Mouse (Mus musculus) forebrain, embryonic 12.5 days (tissue): Measurements from ENCODE around the gene Strn. TPM values are rescaled to one million over a fixed set of nuclear protein-coding genes. Genes with fewer than 3 reads are reported as not detected.

ENCODE experiments used
- ATAC-seq: fragments of 200-750 bp; cut with Nextera tagmentation; 2 replicates; pipeline ENCODE4 v1.8.0; 2017; ENCODE audit warnings: moderate TSS enrichment; ENCODE audit not compliant: low FRiP score
- H3K27ac ChIP-seq: fragments of 300-500 bp; sonication (generic); 2 replicates; pipeline ENCODE4 v1.5.1; 2016; ENCODE audit warnings: mild to moderate bottlenecking
- H3K27me3 ChIP-seq: fragments of 300-500 bp; sonication (generic); 2 replicates; pipeline ENCODE4 v1.6.1; 2016; ENCODE audit warnings: mild to moderate bottlenecking
- H3K36me3 ChIP-seq: fragments of 300-500 bp; sonication (generic); replicated peaks from 2 replicates; pipeline ENCODE4 v1.6.1; 2016; ENCODE audit warnings: mild to moderate bottlenecking
- H3K4me1 ChIP-seq: fragments of 300-500 bp; sonication (generic); 2 replicates; pipeline ENCODE4 v1.6.1; 2016
- H3K4me2 ChIP-seq: fragments of 300-500 bp; sonication (generic); 2 replicates; pipeline ENCODE4 v1.6.1; 2016; ENCODE audit warnings: mild to moderate bottlenecking, moderate library complexity
- H3K4me3 ChIP-seq: fragments of 300-500 bp; sonication (generic); replicated peaks from 2 replicates; pipeline ENCODE4 v1.5.1; 2016; ENCODE audit warnings: mild to moderate bottlenecking
- H3K9ac ChIP-seq: fragments of 300-500 bp; sonication (generic); 2 replicates; pipeline ENCODE4 v1.6.1; 2016; ENCODE audit warnings: mild to moderate bottlenecking
- H3K9me3 ChIP-seq: fragments of 300-500 bp; sonication (generic); 2 replicates; pipeline ENCODE4 v1.6.1; 2016
- WGBS: fragments of 180-500 bp; shearing (Covaris S2); methylation state at CpG from one replicate; pipeline ENCODE4 v1.1.7; 2016; 5-methylcytosine and 5-hydroxymethylcytosine counted together
- polyA plus RNA-seq: library from polyadenylated mRNA; unstranded; fragments of >200 nt; fragmentation: Nextera tagmentation; extraction: Ambion mirVana; gene quantifications from 2 replicates; pipeline ENCODE4 v1.2.1, GENCODE M21; 2016

Strn gene
- polyA plus RNA-seq, 1 experiment from 2014 or later: 7.5 TPM

- no peak overlapping the region for H3K4me3 ChIP-seq
- H3K27me3 ChIP-seq: no peaks in the 10 kb centered on the region
- H3K4me1 ChIP-seq: peaks cover 16% of the 10 kb centered on the region
- WGBS: 32% methylated on average over 2 of the region's 2 CpGs
- no peak overlapping the region for H3K27ac ChIP-seq
- H3K9ac ChIP-seq: no peak overlapping the region
- H3K36me3 ChIP-seq: no peaks in the 10 kb centered on the region
- no peak overlapping the region for H3K4me2 ChIP-seq
- H3K9me3 ChIP-seq: no peaks in the 10 kb centered on the region
- ATAC-seq: no peak
Observed at GRCm38 (mm10) chr17:78737771-78738170, 775 bp upstream of the Strn start.

DNA sequence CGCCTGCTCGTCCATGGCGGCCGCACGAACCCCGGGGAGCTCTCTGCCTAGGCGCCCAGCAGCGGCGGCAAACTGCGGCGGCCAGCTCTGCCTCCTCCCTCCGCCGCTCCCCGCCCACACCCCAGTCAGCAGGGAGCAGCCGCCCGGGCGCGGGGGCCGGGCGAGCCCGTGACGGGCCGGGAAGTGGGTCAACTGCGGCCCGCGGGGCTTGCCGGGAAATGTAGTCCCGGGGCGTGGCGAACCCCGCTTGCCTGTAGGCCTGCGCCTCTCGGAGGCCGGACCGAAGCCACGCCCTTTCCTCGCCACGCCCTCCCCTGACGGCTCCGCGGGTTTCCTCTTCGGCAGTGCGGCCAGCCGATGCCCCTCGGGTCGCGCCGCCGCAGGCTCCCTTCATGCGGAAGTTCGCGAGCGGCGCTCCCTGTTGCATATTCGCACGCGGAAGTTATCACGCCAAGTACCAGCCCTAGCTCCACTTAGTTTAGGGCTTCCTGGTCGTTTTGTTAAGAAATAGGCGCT is 465 bp downstream of the Strn start:
- WGBS: 1% methylated on average over 56 of the region's 60 CpGs
- peak overlapping the region; percentile 75 for H3K4me2 ChIP-seq
- H3K9me3 ChIP-seq: no peaks in the 10 kb centered on the region
- peak overlapping the region; percentile 90 for H3K9ac ChIP-seq
- H3K4me3 ChIP-seq: peak overlapping the region; percentile 90
- no peaks in the 10 kb centered on the region for H3K36me3 ChIP-seq
- H3K4me1 ChIP-seq: peaks cover 20% of the 10 kb centered on the region
- ATAC-seq: peak; percentile 100
- no peaks in the 10 kb centered on the region for H3K27me3 ChIP-seq
- H3K27ac ChIP-seq: peak overlapping the region; percentile 83

GRCm38 (mm10) chr17:78735731-78736472 is 1.1 kb downstream of the Strn start:
- H3K27ac ChIP-seq: peak overlapping the region; percentile 83
- H3K9ac ChIP-seq: peak overlapping the region; percentile 90
- peaks cover 20% of the 10 kb centered on the region for H3K4me1 ChIP-seq
- peak overlapping the region; percentile 75 for H3K4me2 ChIP-seq
- no peaks in the 10 kb centered on the region for H3K27me3 ChIP-seq
- WGBS: 2% methylated on average over 13 of the region's 39 CpGs
- no peaks in the 10 kb centered on the region for H3K9me3 ChIP-seq
- peak overlapping the region; percentile 90 for H3K4me3 ChIP-seq
- peak; percentile 84 for ATAC-seq
- H3K36me3 ChIP-seq: no peaks in the 10 kb centered on the region

DNA sequence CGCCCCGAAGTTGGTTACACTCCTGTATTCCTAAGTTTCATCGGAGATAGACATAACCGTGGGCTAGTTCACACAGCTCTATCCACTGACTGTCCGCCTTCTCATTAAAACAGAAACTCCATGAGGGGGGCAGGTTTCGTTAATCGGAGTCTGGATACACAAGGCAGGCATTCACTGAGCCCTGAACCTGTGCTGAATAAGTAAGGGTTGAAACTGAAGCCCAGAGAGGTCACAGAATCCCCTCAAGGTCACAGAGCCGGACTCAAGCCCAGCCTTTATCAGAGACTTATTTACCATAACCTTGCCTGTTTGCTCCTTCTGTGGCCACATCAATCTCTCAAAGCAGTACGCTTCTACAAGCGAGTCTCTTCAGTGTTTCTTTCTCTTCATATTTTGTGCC is 2.2 kb downstream of the Strn start:
- Histone ChIP-seq H3K9me3 (no peaks in the 10 kb centered on the region), H3K4me3 (no peak overlapping the region; the same call in 1 of the 2 replicates)

DNA sequence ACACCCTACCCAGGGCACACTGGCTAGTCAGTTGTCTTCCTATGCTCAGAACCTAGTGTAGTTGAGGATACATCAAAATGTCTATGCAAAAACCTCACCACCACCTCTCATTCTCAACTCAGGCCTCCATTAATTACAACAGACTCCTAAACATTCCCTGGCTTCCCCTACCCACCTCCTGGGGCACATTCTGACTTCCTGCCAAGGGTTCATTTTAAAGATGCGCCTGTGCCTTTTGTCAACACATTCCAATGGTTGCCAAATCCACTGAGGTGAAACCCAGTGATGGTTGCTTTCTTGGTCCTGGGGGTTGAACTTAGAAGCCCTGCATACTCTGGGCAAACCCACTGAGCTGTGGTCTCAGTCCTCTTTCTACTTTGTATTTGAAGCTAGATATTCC is 4.9 kb downstream of the Strn start:
- H3K9ac ChIP-seq: no peak overlapping the region
- no peaks in the 10 kb centered on the region for H3K36me3 ChIP-seq
- H3K27me3 ChIP-seq: no peaks in the 10 kb centered on the region
- no peak overlapping the region for H3K4me2 ChIP-seq
- H3K4me1 ChIP-seq: peaks cover 17% of the 10 kb centered on the region
- no peaks in the 10 kb centered on the region for H3K9me3 ChIP-seq
- H3K4me3 ChIP-seq: no peak overlapping the region
- 72% methylated on average over 1 of the region's 1 CpGs for WGBS
- no peak for ATAC-seq
- no peak overlapping the region for H3K27ac ChIP-seq

More for the DNA sequence above, 2.2 kb downstream of the Strn start:
- H3K9ac ChIP-seq: no peak overlapping the region
- 73% methylated on average over 10 of the region's 10 CpGs for WGBS
- no peak overlapping the region for H3K27ac ChIP-seq
- H3K4me1 ChIP-seq: peaks cover 20% of the 10 kb centered on the region
- H3K36me3 ChIP-seq: no peaks in the 10 kb centered on the region
- H3K27me3 ChIP-seq: no peaks in the 10 kb centered on the region
- peak overlapping the region; percentile 75 for H3K4me2 ChIP-seq
- ATAC-seq: no peak

DNA sequence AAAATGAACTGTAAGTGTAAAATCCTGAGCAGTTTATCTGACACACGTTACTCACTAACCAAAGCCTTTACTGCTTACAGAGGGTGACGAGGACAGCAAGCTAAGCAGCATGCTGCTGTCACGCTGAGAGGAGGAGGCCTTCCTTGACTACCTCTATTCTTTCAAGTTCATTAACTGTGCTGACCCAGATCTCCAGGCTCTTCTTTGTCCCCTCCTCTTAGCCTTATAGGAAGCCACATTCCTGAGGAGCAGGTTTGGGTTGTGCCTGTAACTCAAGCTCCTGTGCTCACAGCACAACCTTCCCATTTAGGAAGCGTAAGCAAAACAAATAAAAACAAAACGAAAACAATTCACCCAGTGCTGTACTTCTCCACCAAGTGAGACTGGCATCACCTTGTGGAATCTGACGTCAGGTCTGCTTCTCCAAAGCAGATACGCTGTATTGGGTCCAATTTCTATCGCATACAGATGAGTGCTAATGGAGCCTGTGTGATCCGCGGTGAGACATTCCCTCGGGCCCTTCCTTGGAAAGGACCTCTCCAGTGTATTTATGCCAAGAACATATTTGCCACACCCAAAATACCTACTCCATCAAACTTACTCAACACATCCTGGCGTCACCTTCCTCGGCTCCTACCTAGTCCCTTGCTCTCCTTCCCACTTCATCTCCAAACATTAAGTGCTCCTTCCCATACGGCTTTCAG is 10.1 kb downstream of the Strn start:
- WGBS: 77% methylated on average over 14 of the region's 14 CpGs
- no peaks in the 10 kb centered on the region for H3K27me3 ChIP-seq
- no peak overlapping the region for H3K9ac ChIP-seq
- ATAC-seq: no peak
- H3K36me3 ChIP-seq: no peaks in the 10 kb centered on the region
- H3K9me3 ChIP-seq: no peaks in the 10 kb centered on the region
- H3K4me2 ChIP-seq: no peak overlapping the region
- H3K4me1 ChIP-seq: no peaks in the 10 kb centered on the region
- no peak overlapping the region for H3K4me3 ChIP-seq
- no peak overlapping the region for H3K27ac ChIP-seq

DNA sequence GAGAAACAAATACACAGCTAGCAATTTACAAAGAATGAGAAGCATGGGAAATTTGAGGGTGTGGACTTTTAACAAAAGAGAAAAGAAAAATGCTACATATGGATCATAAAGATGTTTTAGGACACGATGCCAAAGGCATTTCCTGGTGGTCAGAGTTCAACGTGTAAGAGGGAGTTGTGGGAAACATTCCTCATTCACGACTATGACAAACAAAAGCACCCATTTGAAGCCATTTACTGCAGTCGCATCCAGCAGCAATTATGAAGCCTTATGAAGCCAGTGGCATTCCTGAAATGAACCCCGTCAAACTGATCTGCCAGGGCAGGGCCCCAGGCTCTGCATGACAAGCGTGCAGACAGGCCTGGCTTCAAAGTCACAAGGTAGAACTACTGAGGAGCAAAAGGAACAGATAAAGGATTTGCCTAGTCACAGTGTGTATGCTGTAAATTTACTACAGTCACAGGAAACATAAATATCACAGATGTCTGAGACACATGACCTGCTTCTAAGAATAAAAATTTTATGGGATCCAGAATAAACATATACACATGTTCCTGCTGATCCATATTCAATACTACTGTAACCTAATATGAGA is 12.4 kb downstream of the Strn start:
- Histone ChIP-seq H3K9me3 (no peaks in the 10 kb centered on the region), H3K27me3 (no peaks in the 10 kb centered on the region), H3K9ac (no peak overlapping the region), H3K36me3 (no peaks in the 10 kb centered on the region), H3K4me3 (no peak overlapping the region), H3K4me1 (no peaks in the 10 kb centered on the region), H3K4me2 (no peak overlapping the region), H3K27ac (no peak overlapping the region)
- WGBS: 72% methylated on average over 6 of the region's 6 CpGs
- ATAC-seq: no peak

DNA sequence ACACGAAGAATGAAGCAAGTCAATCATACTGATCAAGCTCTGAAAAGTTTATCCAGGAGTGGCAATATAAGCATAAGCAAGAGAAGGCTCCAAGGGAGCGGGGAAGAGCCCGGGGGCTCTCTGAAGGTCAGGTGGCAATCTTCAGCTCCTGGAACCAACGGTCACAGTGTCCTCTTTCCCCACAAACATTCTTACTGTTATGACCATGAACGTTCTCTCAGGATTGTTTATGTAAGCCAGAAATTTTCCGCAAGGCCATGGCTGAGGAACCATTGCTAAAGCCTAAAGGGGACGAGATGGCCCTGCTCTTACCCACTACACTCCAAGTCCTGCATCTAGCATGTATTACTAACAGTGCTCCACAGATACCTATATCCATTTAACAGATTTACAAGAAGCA is 15.3 kb downstream of the Strn start:
- WGBS: 89% methylated on average over 7 of the region's 7 CpGs
- no peak for ATAC-seq
- H3K27me3 ChIP-seq: no peaks in the 10 kb centered on the region
- no peak overlapping the region for H3K27ac ChIP-seq
- H3K36me3 ChIP-seq: peaks cover 11% of the 10 kb centered on the region
- H3K4me3 ChIP-seq: no peak overlapping the region
- no peaks in the 10 kb centered on the region for H3K4me1 ChIP-seq
- H3K9me3 ChIP-seq: no peaks in the 10 kb centered on the region
- H3K9ac ChIP-seq: no peak overlapping the region
- no peak overlapping the region for H3K4me2 ChIP-seq

DNA sequence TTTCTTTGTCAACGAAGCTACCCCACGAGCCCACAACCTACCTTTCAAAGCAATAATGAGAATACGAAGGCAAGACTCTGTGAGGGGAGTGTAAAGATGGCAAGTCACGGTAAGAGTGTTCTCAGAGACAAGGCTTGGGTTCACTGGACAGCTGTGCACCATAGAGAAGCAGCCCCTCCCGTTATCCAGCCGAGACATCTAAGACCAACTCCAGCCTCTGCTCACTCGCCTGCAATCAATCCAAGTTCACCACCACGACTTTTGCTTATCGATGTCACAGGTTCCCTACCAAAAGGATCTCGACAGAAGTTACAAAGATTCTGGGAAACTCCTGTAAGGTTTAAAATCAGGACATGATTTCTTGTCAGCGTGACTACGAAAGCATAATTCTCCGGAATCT is 17.9 kb downstream of the Strn start:
- Histone ChIP-seq H3K4me3 (no peak overlapping the region), H3K4me1 (no peaks in the 10 kb centered on the region), H3K9ac (no peak overlapping the region), H3K27ac (no peak overlapping the region), H3K9me3 (no peaks in the 10 kb centered on the region), H3K36me3 (peaks cover 11% of the 10 kb centered on the region), H3K4me2 (no peak overlapping the region), H3K27me3 (no peaks in the 10 kb centered on the region)
- 94% methylated on average over 13 of the region's 13 CpGs for WGBS
- ATAC-seq: no peak

- Histone ChIP-seq H3K27ac (no peak overlapping the region), H3K9me3 (0 out of 2 replicates have a peak, but pooled peaks cover 4% of the 10 kb centered on the region), H3K9ac (no peak overlapping the region), H3K36me3 (0 out of 2 replicates have a peak, but pooled peaks cover 6% of the 10 kb centered on the region), H3K4me2 (no peak overlapping the region), H3K4me1 (no peaks in the 10 kb centered on the region), H3K27me3 (no peaks in the 10 kb centered on the region), H3K4me3 (no peak overlapping the region)
- WGBS: 75% methylated on average over 2 of the region's 2 CpGs
- no peak for ATAC-seq
Observed at GRCm38 (mm10) chr17:78710258-78710657, 26.7 kb downstream of the Strn start.

DNA sequence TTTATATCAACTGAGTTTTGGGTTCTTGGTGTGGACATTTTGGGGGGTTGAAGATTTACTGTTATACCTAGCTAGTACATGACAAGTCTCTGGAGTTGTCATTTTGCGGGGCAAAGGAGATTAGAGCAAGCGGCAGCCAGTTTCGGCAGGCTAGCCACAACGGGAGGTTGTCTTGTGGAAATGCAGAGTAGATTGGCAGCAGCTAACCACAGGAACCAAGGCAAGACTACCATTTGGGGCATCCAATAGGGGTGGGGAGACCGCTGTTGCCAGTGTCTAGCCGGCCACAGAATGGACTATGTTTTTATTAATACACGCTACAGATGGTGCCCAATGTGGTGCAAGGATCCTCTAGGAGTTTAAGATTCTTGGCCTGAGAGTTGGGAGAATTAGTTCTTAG is 28.6 kb downstream of the Strn start:
- H3K4me3 ChIP-seq: no peak overlapping the region
- WGBS: 83% methylated on average over 7 of the region's 7 CpGs
- H3K27ac ChIP-seq: no peak overlapping the region
- 0 out of 2 replicates have a peak, but pooled peaks cover 4% of the 10 kb centered on the region for H3K9me3 ChIP-seq
- H3K36me3 ChIP-seq: 0 out of 2 replicates have a peak, but pooled peaks cover 6% of the 10 kb centered on the region
- H3K4me2 ChIP-seq: no peak overlapping the region
- ATAC-seq: no peak
- H3K4me1 ChIP-seq: no peaks in the 10 kb centered on the region
- H3K9ac ChIP-seq: no peak overlapping the region
- no peaks in the 10 kb centered on the region for H3K27me3 ChIP-seq

GRCm38 (mm10) chr17:78702988-78703387 is 34.0 kb downstream of the Strn start:
- no peaks in the 10 kb centered on the region for H3K4me1 ChIP-seq
- H3K27me3 ChIP-seq: no peaks in the 10 kb centered on the region
- 0 out of 2 replicates have a peak, but pooled peaks cover 6% of the 10 kb centered on the region for H3K36me3 ChIP-seq
- WGBS: 93% methylated on average over 7 of the region's 7 CpGs
- H3K4me3 ChIP-seq: no peak overlapping the region
- H3K9ac ChIP-seq: no peak overlapping the region
- H3K9me3 ChIP-seq: 0 out of 2 replicates have a peak, but pooled peaks cover 4% of the 10 kb centered on the region
- no peak for ATAC-seq
- H3K4me2 ChIP-seq: no peak overlapping the region
- H3K27ac ChIP-seq: no peak overlapping the region
